Mouse (Mus musculus): ENCODE measurements around the gene Snx17. TPM values are rescaled to one million over a fixed set of nuclear protein-coding genes. Genes with fewer than 3 reads are reported as not detected.
"Not testable (repeated sequence)": the region's sequence is repeated elsewhere in the genome, so short reads cannot be mapped to it uniquely, and the experiment has no call there.

Gene Snx17
- total RNA-seq, 2 experiments from 2014 or later = 29.1 to 30.8 TPM

DNA sequence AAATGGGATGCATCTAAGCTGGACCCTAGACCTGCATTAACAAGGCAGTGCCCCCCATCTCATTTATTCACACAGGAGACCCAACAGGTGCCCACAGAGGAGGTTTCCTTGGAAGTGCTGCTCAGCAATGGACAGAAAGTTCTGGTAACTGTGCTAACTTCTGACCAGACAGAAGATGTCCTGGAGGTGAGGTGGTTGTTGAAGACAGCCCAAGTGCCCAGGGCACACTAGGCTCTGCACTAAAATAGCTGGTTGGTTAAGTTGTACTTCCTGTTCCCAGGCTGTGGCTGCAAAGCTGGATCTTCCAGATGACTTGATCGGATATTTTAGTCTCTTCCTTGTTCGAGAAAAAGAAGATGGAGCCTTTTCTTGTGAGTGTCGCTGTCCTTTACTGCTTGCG, 2.6 kb downstream of the Snx17 start:
- no peak for DNase-seq (ENCODE audit: low spot score)

DNA sequence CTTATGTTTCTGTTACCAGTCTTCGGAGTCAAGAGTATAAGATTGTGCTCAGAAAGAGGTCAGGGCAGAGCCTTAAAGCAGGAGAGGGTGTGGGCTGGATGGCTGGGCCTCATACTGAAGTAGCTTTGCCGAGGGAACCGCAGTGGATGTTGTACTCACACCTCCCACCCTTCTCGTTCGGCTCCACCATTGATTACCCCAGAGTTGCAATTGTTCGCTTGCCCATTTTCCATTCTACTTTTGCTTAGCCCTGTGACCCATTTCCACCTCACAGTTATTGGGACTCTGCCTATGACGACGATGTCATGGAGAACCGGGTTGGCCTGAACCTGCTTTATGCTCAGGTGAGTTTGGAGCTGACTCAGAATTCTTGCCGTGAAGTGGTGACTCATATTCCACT, 3.2 kb downstream of the Snx17 start:
- no peak for DNase-seq (ENCODE audit: low spot score)

DNA sequence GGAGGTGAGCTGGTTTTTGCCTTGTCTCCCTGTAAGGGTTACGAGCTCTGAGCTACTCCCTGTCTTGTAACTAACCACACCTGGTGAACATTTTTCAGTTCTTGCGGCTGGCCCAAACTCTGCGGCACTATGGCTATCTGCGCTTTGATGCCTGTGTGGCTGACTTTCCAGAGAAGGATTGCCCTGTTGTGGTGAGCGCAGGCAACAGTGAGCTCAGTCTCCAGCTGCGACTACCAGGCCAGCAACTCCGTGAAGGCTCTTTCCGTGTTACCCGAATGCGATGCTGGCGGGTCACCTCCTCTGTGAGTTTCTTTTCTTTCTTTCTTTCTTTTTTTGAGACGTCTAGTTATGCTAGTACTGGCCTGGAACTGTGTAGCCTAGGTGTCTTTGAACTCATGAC, 4.0 kb downstream of the Snx17 start:
- no peak for DNase-seq (ENCODE audit: low spot score)

DNA sequence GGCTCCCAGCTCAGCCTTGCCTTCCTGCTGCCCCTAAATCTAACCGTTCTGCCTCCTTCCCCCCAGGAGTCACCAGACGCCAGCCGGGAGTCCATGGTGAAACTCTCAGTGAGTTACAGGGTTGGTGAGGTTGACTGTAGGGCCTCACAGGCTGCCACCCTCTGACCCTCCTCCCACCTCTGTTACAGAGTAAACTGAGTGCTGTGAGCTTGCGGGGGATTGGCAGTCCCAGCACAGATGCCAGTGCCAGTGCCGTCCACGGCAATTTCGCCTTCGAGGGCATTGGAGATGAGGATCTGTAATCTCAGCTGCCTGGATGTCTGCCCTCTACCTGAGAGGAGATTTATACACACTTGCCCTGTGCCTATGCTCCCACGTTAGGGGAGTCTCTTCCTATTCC, 5.1 kb downstream of the Snx17 start:
- no peak for DNase-seq (ENCODE audit: low spot score)

DNA sequence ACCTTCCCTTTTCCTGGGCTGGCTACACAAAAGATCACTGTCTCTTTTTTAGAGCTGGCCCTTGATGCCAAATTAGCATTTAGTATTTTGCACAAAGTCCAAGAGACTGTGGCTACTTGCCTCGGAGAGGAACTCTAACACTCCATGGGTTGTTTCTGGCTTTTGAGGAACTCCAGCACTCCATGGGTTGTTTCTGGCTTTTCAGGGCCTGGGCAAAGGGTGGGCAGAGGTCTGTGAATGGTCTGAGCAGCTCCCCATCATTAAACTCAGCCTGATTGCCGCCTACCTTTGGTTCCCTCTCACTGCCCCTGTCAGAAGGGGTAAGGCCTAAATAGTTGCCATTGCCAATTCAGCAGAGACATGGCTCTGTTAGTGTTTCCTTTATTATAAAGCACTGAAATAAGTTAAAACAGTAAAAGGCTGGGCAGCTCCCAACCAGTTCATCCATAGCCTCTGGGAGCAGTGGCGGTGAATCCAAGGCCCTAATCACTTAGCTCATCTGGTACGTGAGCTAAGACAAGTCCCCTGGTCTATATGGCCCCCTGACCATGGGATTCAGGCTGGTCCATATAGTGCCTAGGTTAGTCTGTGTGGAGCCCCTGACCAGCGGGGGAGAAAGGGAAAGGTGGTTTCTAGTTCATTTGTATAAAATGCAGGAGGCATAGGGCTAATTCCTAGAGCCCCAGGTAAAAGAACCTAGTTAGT, 5.7 kb downstream of the Snx17 start:
- no peak for DNase-seq (ENCODE audit: low spot score)

DNA sequence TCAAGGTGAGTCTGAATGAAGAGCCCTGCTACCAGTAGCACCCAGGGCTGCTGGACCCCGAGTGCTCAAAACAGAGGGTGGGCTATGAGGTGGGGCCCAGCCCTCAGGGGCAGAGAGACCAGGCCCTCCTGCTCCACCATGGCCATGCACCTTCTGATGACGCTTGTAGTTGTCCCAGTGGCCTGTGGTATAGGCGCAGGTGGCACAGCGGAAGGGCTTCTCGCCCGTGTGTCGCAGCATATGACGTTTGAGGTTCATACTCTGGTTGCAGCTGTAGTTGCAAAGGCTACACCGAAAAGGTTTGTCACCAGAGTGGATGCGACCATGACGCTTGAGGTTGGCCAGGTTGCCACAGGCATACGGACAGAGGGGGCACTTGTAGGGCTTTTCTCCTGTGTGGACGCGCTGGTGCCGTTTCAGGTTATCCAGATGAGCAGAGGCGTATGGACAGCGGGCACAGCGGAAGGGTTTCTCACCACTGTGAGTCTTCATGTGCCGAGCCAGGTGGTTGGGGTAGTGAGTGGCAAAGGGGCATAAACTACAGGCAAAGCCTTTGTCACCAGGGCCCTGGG, 6.4 kb downstream of the Snx17 start:
- no peak for DNase-seq (ENCODE audit: low spot score)

DNA sequence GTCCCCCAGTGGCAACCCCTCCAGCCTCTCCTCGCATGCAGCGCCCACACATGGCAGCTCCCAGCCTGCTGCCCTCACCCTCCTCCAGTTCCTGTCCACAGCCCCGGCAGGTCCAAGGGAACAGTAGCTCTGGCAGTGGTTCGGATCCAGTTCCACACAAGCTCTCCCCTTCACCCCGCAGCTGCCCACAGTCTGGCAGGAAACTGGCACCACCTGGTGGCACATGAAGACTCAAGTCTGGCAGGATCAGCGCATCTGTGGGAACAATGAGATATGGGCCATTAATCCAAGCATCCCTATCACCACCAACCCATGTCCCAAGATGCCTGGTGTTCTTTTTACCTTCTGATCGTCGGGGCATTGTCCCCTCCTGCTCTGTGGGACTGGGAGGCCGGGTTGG, 6.9 kb downstream of the Snx17 start:
- DNase-seq (ENCODE audit: low spot score) = no peak

DNA sequence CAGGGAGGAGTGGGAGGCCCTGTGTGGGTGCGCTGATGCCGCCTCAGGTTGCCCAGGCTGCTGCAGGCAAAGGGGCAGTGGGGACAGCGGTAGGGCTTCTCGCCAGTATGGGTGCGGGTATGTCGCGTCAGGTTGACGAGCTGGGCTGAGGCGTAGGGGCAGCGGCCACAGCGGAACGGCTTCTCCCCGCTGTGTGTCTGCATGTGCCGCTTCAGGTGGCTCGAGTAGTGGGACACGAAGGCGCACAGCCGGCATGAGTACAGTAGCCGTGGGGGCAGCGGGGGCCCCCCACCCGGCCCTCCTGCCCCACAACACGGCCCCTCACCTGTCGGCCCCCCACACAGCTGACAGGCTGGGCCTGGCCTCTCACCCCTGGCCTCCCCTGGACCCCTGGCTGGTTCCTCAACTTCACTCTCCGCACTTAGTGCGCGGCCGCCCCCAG, 7.3 kb downstream of the Snx17 start:
- DNase-seq (ENCODE audit: low spot score) = no peak

DNA sequence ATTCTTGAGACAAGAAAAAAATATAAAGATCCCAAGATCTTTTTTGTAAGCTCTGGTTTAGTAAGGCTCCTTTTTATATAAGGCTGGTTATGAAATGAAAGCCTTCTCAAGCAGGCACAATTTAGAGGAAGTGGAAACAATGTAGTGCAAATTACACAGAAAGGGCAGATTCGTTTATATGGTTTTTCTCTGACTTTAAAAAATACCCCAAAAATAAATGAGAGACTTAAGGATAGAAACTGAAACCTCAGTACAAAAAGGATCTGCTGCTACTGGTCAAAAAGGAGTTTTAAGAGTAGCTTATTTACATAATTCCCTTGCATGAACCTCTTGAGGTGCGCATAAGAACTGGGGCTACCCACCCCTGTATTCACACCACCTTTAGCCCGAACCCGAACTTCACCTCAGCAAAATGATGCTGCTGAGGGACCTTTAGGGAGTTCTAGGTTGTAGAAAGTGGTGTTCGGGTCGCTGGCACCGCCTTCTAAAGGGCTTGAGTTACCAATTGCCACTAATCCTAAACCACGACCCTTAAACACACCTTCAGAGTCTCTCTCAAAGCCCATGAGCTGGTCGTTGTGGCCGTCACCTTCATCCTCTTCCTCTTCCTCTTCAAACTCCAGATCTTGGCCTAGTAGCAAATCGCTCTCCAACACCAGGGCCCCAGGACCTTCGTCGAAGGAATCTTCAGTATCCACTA, 8.2 kb downstream of the Snx17 start:
- no peak for DNase-seq (ENCODE audit: low spot score)

DNA sequence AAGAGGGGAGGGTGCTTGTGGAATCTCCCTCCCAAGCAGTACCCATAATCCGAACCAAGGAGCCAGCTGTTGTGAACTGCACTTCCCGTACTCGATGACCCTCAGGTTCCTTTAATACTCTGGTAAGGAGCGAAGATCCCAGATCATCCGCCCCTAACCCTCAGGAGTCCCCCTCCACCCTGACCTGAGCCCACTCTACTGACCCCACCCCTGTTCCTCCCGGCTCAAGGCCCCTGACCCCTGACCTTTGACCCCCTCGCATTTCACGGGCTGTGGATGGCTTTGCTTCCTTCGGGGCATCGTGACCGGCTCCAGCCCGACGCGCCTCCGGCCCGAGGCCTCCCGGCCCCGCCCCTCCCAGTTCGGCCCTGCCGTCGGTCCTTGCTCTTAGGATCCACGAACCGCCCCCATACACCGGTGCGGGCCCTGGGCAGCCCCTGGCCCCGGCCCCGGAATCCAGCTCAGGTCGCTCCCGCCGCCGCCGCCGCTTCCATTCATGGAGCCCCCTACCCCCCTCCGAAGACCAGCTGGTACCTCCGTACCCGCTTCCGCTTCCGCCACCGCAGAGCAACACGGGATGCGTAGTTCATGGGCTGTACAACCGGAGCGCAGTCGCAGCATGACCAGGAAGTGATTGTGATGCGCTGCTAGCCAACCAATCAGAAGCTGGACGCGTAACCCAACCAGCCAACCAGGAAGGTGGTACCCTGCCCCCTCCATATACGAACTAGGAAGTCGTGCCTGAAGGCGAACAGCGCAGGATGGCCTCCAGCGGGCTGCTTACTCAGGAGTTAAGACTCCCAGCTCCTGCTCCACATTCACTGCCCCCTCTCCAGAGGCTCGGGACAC, 8.9 kb downstream of the Snx17 start, which contains the start of gene Zfp513:
Gene Zfp513, minus strand, starts transcription at position 562 of the 849 bp plus-strand sequence.
- DNase-seq (ENCODE audit: low spot score) = peak; percentile 97

DNA sequence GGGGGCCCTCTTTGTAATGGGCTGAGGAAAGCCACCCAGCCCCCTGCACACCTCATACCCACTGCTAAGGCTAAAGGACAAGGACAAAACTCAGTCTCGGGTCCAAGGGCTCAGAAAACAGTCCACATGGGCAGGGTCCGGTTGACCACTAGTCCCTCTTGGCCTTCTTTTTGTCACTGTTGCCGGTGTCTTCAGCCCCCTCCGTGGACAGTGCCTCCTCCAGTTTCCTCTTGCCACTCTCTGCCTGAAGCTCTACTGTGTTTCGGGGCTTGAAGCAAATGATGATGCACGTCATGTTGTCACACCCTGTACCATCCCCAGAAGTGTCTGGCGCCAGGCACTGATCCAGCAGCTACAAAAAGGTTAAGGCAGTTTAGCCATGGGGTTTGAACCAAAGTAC, 9.9 kb downstream of the Snx17 start:
- DNase-seq (ENCODE audit: low spot score) = no peak

DNA sequence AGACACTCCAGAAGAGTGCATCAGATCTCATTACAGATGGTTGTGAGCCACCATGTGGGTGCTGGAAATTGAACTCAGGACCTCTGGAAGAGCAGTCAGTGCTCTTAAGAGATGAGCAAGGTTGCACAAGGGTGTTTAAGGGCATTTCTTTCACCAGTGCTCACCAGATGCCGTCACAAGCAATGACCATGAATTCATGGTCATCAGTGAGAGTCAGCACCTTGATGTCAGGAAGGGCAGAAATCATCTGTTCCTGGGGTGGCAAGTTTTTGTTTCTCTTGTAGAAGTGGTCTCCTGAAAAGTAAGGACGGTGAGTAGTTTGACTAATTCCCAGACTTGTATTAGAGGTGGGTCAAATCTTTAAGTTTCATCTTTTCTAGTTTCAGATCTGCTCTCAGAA, 10.8 kb downstream of the Snx17 start:
- DNase-seq (ENCODE audit: low spot score) = no peak

DNA sequence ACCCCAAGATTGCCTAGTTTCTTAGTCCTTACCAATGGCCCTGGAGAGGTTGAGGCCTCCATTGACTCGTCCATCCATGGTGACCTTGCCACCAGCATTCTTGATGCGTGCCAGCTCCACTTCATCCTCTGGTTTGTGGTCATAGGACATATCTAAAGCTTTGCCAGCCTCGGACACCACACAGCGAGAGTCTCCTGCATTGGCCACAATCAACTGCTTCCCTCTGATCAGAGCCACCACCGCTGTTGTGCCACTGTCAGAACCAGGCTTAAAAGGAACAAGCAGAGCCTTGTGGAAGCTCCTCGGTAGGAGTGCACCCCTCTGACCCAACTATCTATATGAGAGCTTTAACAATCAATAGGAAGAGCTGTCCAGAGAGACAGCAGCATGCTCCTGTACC, 11.4 kb downstream of the Snx17 start:
- DNase-seq (ENCODE audit: low spot score) = no peak

DNA sequence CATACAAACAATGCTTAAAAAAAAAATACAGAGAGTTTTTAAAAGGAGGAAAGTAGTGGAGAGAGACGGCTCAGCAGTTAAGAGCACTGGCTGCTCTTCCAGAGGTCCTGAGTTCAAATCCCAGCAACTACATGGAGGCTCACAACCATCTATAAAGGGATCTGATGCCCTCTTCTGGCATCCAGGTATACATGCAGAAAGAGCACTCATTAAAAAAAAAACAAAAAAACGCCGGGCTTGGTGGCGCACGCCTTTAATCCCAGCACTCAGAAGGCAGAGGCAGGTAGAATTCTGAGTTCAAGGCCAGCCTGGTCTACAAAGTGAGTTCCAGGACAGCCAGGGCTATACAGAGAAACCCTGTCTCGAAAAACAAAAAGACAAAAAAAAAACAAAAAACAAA, 23.5 kb downstream of the Snx17 start:
- DNase-seq (ENCODE audit: low spot score) = not testable (repeated sequence)

DNA sequence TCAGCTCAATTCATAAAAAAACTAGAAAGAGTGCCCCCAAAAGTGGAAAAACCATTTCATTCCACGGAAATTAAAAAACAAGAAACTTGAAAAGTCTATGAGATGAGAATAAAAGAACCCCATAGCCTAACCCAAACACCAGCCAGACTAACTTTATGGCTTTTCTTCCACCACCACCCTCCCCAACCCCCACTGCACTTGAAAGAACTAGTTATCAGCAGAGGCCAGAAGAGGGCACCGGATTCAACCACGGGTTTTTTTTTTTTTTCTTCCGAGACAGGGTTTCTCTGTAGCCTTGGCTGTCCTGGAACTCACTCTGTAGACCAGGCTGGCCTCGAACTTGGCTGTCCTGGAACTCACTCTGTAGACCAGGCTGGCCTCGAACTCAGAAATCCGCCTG, 25.3 kb downstream of the Snx17 start:
- no peak for DNase-seq (ENCODE audit: low spot score)

DNA sequence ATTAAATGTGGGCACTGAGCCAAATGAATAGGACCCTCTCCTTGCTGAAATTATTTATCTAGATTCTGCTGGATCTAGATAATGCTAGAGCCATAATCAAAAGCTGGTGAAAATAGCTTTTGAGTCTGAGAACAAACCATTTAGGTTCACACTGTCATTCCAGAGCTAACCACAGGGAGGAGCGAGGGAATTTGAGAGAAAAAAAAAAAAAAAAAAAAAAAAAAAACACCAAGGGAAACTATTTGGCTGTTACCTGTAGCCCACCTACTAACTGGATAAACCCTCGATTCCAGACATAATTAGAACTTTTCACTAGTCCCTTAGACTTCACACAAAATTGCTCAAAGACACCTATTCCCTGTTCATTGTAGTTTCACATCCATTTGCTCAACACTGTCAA, 26.0 kb downstream of the Snx17 start:
- no peak for DNase-seq (ENCODE audit: low spot score)

DNA sequence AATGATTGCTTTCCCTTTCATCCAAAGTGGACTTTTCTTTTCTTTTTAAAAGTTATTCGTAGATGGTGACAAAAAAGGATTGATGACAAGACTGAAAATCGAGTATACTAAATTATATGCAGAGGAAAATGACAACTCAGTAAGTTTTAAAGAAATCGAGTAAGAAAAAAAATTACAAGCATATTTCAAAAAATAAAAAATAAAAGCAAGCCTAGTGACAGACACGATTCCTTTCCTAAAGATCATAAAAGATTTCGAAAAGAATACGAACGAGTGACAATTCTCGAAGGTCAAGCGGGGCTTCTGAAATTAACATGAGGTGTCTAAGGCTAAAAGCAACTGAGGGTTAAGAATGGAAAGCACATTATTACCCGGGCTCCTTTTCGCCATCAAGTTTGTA, 26.4 kb downstream of the Snx17 start:
- no peak for DNase-seq (ENCODE audit: low spot score)

DNA sequence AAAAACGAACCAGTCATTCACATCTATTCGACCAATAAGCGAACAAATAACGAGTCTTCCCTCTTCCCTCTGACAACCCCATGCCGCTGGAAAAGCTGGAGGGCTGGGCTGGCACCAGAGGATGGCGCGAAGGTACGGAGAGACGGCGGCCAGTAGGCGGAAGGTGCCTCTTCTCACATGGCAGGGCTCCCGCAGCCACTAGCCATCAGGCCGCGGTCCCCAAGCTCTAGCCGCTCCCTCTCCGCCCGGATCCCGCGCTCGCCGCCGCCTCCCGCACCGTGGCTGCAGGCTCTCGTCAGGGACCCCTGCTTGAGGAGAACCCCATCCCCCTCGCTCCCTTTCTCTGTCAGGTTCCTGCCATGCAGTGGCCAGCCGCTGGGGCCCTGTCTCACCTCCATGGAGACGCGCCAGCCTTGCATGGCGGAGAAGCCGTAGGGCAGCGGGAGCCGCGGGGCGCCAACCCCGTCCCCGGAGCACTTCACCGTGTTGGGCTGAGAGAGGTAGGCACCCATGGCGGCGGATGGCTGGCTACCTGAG, 27.0 kb downstream of the Snx17 start:
- DNase-seq (ENCODE audit: low spot score) = peak; percentile 24

DNA sequence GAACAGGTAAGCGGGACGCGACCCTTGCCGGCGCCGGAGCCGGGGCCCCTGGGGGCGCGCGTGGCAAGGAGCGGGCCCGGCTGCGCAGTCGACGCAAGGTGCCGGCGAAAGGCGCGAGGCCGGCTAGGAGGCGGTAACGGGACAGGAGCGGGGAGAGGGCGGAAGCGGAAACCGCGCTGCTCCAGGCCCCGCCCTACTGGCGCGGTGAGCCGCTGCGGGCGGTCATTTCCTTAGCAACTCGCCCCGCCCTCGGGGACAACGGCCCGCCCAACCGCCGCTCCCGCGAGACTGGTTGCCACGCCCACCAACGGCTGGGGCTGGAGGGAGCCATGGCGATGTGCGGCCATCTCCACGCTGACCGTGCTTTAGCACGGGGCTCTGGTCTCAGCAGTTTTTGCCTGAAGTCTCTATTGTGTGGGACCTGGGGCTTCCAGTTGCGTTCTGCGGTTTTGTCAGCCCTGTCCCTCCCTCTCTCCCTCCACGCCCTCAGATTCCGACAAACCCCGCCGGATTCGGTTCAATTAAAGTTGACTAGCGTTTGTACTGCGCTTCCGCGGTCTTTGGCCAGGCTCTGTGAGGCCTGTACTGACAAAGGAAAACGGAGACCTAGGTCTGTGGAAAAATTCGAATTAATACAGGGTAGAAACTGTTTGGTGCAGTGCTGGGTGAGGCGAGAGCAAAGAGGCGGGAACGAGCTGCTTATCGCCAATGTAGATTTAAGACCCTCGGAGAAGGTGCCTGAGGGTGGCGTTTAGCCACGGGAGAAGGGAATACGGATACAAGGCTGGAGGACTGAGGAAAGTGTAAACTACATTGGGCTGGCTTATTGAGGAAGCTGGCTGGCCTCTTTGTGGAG, 27.6 kb downstream of the Snx17 start, which contains the start of gene Ppm1g:
Gene Ppm1g, minus strand, starts transcription at position 240 of the 856 bp plus-strand sequence.
- DNase-seq (ENCODE audit: low spot score) = peak; percentile 98

DNA sequence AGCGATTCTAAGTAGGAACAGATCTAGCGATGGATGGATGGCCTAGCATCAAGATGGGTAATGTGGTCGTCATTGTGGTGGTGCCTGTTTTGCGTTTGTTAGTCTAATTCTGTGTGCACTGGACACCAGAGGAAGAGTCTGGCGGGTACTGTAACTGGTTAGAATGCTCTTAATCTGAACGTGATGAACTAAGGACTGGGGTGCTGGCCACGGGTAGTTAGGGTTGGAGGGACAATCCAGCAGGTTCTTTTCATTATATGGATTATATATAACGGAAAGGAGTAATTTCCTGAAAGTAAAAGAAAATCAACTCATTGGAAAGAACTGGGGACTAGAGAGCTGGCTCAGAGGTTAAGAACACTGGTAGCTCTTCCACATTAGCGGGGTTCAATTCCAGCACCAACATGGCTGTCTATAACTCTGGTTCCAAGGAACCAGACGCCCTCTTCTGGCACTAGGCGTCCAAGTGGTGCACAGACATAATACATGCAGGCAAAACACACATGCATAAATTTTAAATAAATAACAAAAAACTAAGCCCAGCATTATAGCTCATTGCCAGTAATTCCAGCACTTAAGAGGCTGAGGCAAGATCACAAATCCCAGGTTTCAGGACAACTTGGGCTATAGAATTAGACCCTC, 28.4 kb downstream of the Snx17 start:
- no peak for DNase-seq (ENCODE audit: low spot score)
